Mouse (Mus musculus) limb, embryonic 15.5 days (tissue): ENCODE data around the gene Pld3. TPM values are rescaled to one million over a fixed set of nuclear protein-coding genes. Genes with fewer than 3 reads are reported as not detected.

Experiments
- ATAC-seq: fragments of 200-750 bp; cut with Nextera tagmentation; 2 replicates; pipeline ENCODE4 v1.8.0; 2017; ENCODE audit warnings: low read depth, moderate TSS enrichment; ENCODE audit not compliant: insufficient number of reproducible peaks, low FRiP score, low TSS enrichment
- H3K27ac ChIP-seq: fragments of 300-500 bp; sonication (generic); 2 replicates; pipeline ENCODE4 v1.5.1; 2015; ENCODE audit warnings: moderate library complexity, mild to moderate bottlenecking, inconsistent platforms
- H3K27me3 ChIP-seq: fragments of 300-500 bp; sonication (generic); 2 replicates; pipeline ENCODE4 v1.6.1; 2015; ENCODE audit warnings: inconsistent platforms
- H3K36me3 ChIP-seq: fragments of 300-500 bp; sonication (generic); 2 replicates; pipeline ENCODE4 v1.6.1; 2015; ENCODE audit warnings: inconsistent platforms
- H3K4me1 ChIP-seq: fragments of 300-500 bp; sonication (generic); 2 replicates; pipeline ENCODE4 v1.6.1; 2015; ENCODE audit warnings: inconsistent platforms
- H3K4me2 ChIP-seq: fragments of 300-500 bp; sonication (generic); 2 replicates; pipeline ENCODE4 v1.6.1; 2015; ENCODE audit warnings: mild to moderate bottlenecking, inconsistent platforms
- H3K4me3 ChIP-seq: fragments of 300-500 bp; sonication (generic); 2 replicates; pipeline ENCODE4 v1.5.1; 2015; ENCODE audit warnings: mild to moderate bottlenecking, inconsistent platforms
- H3K9ac ChIP-seq: fragments of 300-500 bp; sonication (generic); 2 replicates; pipeline ENCODE4 v1.6.1; 2015; ENCODE audit warnings: inconsistent platforms
- H3K9me3 ChIP-seq: fragments of 300-500 bp; sonication (generic); 2 replicates; pipeline ENCODE4 v1.6.1; 2016; ENCODE audit warnings: inconsistent platforms
- WGBS: fragments of 180-500 bp; shearing (Covaris S2); methylation state at CpG from one replicate; pipeline ENCODE4 v1.1.7; 2015; 5-methylcytosine and 5-hydroxymethylcytosine counted together
- polyA plus RNA-seq: library from polyadenylated mRNA; unstranded; fragments of >200 nt; fragmentation: Nextera tagmentation; extraction: Ambion mirVana; gene quantifications from 2 replicates; pipeline ENCODE4 v1.2.1, GENCODE M21; 2015

Pld3 gene
- polyA plus RNA-seq = 134 and 140 TPM in 2 replicates

DNA sequence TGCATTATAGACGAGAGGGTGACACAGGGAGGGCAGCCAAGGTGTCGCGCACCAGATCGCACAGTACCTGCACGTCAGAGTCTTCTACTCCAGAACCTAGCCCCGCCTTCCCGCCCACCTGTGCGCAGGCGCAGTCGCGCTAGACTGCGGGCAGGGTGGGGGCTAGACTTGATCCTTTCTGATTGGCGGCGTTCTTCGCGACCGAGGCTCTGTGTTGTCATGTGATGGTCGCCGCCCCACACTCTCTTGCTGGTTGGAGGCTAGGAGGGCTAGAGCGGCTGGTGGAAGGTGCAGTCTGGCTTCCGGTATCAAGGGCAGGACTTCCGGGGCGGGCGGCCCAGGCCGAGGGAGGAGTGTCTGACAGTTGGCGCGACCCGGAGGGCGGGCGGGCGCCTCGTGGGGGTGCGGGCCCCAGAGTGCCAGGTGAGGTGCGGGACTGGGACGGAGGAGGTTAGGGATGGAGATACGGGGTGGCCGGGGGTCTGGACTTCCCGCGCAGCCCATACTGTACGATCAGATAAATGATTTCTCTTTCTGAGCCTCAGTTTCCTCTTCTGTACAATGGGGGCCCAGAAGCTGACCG lies at the start of gene Pld3, which contains the start of gene 2310022A10Rik:
Gene Pld3 (minus strand): TSS at position 288 of the 583 bp plus-strand sequence.
Gene 2310022A10Rik (plus strand): TSS at position 303 of the 583 bp plus-strand sequence.
- H3K9me3 ChIP-seq = no peaks in the 10 kb centered on the region
- ATAC-seq = peak; percentile 99
- no peaks in the 10 kb centered on the region for H3K27me3 ChIP-seq
- H3K4me2 ChIP-seq = peak within 1 kb of the TSS; percentile 72
- H3K4me3 ChIP-seq = peak within 1 kb of the TSS; percentile 82
- WGBS = under 1% methylated on average over 41 of the region's 41 CpGs
- H3K4me1 ChIP-seq = peaks cover 17% of the 10 kb centered on the region
- H3K9ac ChIP-seq = peak within 1 kb of the TSS; percentile 68
- peaks cover 10% of the 10 kb centered on the region for H3K36me3 ChIP-seq
- no peak within 1 kb of the TSS; the same call in 1 of the 2 replicates for H3K27ac ChIP-seq

DNA sequence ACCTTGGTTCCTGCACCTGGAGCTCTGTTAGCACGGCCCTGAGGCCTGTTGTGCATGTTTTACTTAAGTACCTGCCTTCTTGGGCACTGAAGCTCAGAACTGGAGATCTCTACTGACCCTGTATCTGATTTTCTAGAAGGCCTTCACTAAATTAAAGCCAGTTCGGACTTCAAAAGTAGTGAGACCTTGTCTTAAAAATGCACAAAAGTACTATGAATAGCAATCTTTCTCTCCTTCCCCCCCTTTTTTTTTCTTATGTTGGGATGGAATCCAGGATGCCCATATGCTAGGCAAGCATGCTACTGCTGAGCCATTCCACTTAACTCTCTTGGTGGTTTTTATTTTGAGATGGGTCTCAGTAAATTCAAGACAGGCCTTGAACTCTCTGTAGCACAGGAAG lies 49.1 kb upstream of the Pld3 start:
- peaks cover 66% of the 10 kb centered on the region for H3K4me1 ChIP-seq
- no peak overlapping the region for H3K27ac ChIP-seq
- H3K4me2 ChIP-seq = no peak overlapping the region
- WGBS = 69% methylated on average over 2 of the region's 2 CpGs
- no peaks in the 10 kb centered on the region for H3K27me3 ChIP-seq
- H3K9ac ChIP-seq = no peak overlapping the region
- no peak for ATAC-seq
- no peaks in the 10 kb centered on the region for H3K9me3 ChIP-seq
- peaks cover 5% of the 10 kb centered on the region for H3K36me3 ChIP-seq
- H3K4me3 ChIP-seq = no peak overlapping the region

DNA sequence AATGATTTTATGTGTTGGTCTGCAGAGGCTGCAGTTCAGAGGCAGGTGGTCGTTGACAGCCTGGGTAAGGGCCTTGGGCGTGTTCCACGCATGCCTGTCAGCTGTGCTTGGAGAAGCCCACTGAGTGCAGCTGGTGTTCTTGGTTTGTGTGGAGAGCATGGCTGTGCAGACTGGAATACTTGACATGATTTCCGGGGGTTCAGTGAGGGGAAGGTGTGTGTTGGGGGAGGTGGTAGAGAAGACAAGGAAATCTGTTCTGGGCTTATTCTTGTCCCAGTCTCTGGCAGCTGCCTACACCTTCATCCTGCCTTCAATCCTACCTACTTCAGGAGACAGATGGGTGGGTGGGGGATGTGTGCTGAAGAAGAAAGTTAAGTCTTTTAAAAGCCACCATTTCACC lies 48.6 kb upstream of the Pld3 start:
- H3K4me3 ChIP-seq = no peak overlapping the region

DNA sequence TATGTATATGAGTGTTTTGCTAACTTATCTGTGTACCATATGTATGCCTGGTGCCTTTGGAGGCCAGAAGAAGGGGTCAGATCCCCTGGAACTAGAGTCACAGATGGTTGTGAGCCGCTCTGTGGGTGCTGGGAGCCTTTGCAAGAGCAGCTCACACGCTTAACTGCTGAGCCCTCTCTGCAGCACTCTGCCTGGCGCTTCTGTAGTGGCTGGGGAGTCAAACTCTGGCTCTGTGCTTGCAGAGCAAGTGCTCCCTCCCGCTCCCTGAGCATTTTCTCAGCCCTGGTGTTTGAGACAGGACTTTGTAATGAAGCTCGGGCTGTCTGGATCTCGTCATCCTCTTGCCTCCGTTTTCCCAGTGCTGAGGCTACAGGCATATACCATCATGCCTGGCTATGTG lies 45.0 kb upstream of the Pld3 start:
- Histone ChIP-seq H3K27ac (peak overlapping the region; percentile 90; the same call in 1 of the 2 replicates), H3K4me1 (peaks cover 65% of the 10 kb centered on the region), H3K9ac (no peak overlapping the region), H3K4me2 (no peak overlapping the region), H3K9me3 (no peaks in the 10 kb centered on the region), H3K4me3 (no peak overlapping the region), H3K27me3 (no peaks in the 10 kb centered on the region), H3K36me3 (peaks cover 10% of the 10 kb centered on the region; the same call in 1 of the 2 replicates)
- no peak for ATAC-seq
- 66% methylated on average over 7 of the region's 7 CpGs for WGBS

More for the DNA sequence above, 48.6 kb upstream of the Pld3 start:
- Histone ChIP-seq H3K4me1 (peaks cover 66% of the 10 kb centered on the region), H3K27ac (peak overlapping the region; percentile 51; the same call in 1 of the 2 replicates), H3K36me3 (peaks cover 5% of the 10 kb centered on the region), H3K9ac (no peak overlapping the region), H3K27me3 (no peaks in the 10 kb centered on the region), H3K4me2 (no peak overlapping the region), H3K9me3 (no peaks in the 10 kb centered on the region)
- 50% methylated on average over 4 of the region's 4 CpGs for WGBS
- ATAC-seq = no peak

DNA sequence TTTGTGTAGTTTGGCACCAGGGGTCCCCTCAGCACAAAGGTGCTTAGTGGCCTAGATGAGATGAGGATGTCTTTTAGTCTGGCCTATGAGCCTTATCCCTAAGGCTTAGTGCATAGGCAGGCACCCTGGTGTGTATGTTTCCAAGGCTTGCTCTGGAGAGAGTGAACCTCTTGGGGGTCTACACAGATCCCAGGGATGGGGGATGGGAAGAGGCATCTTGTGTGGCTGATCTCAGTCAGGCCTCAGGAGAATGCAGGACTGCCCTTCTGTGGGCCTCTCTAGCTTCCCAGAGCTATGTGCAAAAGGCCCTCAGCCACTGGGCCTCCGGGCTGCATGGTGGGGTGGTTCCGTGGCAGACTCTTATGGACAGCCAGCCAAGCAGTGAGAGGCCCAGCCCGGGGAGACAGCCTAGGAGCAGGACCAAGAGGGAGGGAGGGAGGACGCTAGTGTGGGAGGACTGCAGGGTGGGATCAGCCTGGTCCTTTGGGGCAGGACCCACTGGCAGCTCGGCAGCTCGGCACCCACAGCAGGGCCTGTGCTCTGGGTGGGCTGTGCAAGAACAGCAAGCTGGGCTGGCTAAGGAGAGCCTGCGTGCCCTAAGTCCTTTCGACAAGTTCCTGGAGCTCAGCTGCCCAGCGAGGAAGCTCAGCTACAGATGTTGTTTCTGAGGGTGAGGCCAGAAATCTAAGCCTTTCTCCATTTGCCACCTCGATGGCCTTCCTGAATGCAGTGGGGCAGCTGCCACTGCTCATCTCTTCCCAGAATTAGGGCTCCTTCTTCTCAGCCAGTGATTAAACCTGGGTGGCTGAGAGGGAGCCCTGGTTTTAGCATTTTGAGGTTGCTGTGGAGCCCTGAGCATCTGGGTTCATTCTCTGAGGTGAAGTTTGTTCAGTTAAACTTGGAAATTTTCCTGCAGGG lies 43.8 kb upstream of the Pld3 start:
- Histone ChIP-seq H3K27me3 (no peaks in the 10 kb centered on the region), H3K4me2 (peak overlapping the region; percentile 24), H3K36me3 (0 out of 2 replicates have a peak, but pooled peaks cover 8% of the 10 kb centered on the region), H3K9me3 (no peaks in the 10 kb centered on the region), H3K4me3 (peak overlapping the region; percentile 9; the same call in 1 of the 2 replicates), H3K4me1 (peaks cover 65% of the 10 kb centered on the region), H3K9ac (no peak overlapping the region), H3K27ac (peak overlapping the region; percentile 90)
- no peak for ATAC-seq
- 41% methylated on average over 10 of the region's 10 CpGs for WGBS

DNA sequence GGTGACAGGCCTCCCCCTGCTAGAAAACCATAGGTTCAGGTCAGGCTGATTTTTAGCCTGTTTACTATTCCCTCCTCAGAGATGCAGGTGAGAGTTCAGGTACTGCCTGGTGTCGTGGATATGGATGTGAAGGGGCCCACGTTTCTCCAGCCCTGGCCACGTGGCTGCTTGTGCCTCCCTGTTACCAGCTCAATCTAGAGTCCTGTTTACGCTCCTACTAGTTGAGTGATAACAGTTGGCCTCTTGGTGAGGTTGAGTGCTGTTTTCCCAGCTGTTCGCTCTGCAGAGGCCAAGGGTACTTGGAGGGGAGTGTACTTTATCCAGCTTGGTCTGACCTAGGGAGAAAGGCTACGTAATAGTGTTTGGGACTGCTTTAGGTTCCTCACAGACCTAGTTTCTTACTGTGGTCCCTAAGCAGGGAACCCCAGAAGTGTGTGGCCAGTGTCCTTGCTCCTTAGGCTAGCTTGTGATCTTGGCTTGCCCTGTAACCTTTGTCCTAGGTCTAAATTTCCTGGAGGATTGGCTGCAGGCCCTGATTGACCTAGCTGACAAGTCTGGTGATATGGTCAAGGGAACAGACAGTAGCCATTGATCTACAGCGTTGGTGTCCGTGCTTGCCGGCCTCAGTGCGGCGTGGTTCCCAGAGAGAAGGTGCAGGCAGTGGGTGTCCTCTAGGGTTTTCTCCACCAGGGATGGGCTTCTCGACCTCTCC lies 40.1 kb upstream of the Pld3 start:
- peak overlapping the region; percentile 99 for H3K27ac ChIP-seq
- peak overlapping the region; percentile 61 for H3K4me2 ChIP-seq
- H3K9ac ChIP-seq = peak overlapping the region; percentile 75; the same call in 1 of the 2 replicates
- 0 out of 2 replicates have a peak, but pooled peaks cover 8% of the 10 kb centered on the region for H3K36me3 ChIP-seq
- H3K4me3 ChIP-seq = peak overlapping the region; percentile 74
- 57% methylated on average over 12 of the region's 12 CpGs for WGBS
- H3K27me3 ChIP-seq = no peaks in the 10 kb centered on the region
- no peak for ATAC-seq
- peaks cover 44% of the 10 kb centered on the region for H3K4me1 ChIP-seq
- no peaks in the 10 kb centered on the region for H3K9me3 ChIP-seq

DNA sequence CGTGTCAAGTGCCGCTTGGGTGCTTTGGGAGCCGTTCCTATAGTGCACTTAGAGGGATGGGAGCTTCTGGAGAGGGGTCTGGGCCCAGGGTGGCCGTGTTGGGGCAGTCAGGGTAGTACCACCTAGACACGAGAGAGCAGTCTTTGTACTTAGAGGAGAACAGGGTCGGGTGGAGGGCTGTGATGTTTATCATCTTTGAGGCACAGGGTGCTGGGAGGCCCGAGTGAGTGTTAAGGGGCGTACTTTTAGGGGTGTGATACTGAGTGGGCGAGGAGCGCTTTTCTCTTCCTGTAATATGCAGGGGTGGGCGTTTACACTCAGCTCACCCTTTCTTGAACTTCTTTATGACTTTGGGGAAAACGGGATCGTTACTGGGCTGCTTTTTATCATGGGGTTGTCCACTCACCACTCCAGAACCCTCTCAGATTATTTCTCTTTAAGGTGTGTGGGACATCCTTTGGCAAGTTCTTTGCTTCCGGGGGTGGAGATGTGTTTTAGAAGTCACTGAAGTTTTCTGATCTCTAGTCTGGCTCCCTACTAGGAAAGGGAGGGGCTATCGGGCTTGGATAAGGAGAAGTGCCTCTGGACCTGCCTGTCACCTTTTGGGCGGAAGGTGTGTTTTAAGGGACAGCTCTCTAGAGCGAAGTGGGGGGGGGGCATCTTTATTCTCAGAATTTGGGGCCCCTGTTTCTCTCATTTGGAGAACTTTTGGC lies 39.4 kb upstream of the Pld3 start:
- no peaks in the 10 kb centered on the region for H3K27me3 ChIP-seq
- H3K4me3 ChIP-seq = peak overlapping the region; percentile 74
- 0 out of 2 replicates have a peak, but pooled peaks cover 8% of the 10 kb centered on the region for H3K36me3 ChIP-seq
- peak overlapping the region; percentile 99 for H3K27ac ChIP-seq
- peak; percentile 17 for ATAC-seq
- peaks cover 37% of the 10 kb centered on the region for H3K4me1 ChIP-seq
- WGBS = under 1% methylated on average over 17 of the region's 17 CpGs
- H3K9ac ChIP-seq = peak overlapping the region; percentile 75
- peak overlapping the region; percentile 61 for H3K4me2 ChIP-seq
- H3K9me3 ChIP-seq = no peaks in the 10 kb centered on the region

DNA sequence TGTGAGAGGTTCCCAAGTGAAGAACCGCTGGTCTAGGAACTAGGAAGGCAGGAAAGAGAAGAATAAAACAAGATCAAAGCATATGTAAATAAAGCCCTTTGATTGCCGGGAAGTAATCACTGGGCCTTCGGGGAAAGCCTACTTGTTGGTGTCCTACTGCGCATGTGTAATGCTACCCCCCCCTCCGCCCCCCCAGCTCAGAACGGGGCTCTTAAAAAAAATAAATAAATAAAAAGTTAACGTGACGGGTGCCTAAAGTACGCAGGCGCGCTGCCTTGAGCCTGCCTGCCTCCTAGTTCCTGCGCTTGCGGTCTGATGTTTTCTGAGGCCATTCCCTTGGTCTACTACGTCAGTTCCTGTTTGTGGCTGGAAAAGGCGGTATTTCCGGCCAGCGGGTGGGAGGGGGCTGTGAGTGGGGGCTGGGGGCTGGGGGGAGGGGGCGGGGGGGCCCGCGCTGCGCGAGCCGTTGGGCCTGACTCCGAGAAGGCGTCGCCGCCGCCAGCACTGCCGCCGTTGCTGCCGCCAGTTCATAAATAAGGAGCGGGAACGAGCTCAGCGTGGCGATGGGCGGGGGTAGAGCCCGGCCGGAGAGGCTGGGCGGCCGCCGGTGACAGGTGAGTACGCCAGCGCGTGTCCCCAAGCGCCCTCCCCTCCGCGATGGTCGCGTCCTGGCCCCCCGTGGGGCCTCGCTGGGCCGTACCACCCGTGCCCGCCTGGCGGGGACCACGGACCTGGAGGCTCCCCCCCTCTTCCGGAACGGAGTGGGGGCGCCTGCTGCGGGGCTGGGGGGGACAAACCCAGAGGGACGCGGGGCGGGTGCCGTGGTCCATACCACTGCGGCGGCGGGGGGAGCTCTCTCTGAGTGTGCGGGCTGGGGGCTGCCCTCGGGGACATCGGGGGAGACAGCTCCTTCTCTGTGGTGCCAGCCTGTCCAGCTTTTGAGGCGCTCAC lies 38.5 kb upstream of the Pld3 start, which contains the start of gene Akt2:
Gene Akt2 (plus strand): TSS at position 287 of the 951 bp plus-strand sequence.
- Histone ChIP-seq H3K4me3 (peak within 1 kb of the TSS; percentile 74), H3K27me3 (no peaks in the 10 kb centered on the region), H3K27ac (peak within 1 kb of the TSS; percentile 99), H3K9ac (peak within 1 kb of the TSS; percentile 75), H3K4me1 (peaks cover 29% of the 10 kb centered on the region), H3K36me3 (0 out of 2 replicates have a peak, but pooled peaks cover 8% of the 10 kb centered on the region), H3K9me3 (no peaks in the 10 kb centered on the region), H3K4me2 (peak within 1 kb of the TSS; percentile 61)
- ATAC-seq = peak; percentile 91
- WGBS = under 1% methylated on average over 60 of the region's 71 CpGs

DNA sequence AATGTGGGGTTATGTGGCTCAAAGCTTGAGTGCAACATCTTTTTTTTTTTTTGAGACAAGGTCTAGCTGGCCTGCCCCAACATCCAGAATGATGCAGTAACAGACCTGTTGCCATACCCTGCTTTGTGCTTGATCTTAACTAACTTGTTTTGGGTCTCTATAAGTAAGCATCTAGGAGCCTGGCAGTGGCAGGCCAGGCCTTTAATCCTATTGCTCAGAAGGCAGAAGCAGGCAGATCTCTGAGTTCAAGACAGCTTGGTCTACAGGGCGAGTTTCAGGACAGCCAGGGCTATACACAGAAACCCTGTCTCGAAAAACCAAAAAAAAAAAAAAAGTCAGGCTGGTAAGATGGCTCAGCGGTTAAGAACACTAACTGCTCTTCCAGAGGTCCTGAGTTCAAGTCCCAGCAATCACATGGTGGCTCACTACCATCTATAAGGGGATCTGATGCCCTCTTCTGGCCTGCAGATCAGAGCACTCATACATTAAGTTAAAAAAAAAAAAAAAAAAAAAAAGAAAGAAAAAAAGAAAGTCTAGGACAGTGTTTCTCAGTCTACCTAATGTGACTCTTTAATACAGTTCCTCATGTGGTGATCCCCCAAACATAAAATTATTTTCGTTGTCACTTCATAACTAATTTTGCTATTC lies 37.7 kb upstream of the Pld3 start:
- Histone ChIP-seq H3K4me1 (peaks cover 21% of the 10 kb centered on the region), H3K9ac (0 out of 2 replicates have a peak overlapping the region, but pooled peaks have one; percentile 35), H3K4me2 (peak overlapping the region; percentile 45), H3K27me3 (no peaks in the 10 kb centered on the region), H3K27ac (peak overlapping the region; percentile 99), H3K4me3 (peak overlapping the region; percentile 74), H3K36me3 (0 out of 2 replicates have a peak, but pooled peaks cover 8% of the 10 kb centered on the region), H3K9me3 (no peaks in the 10 kb centered on the region)
- ATAC-seq = no peak
- WGBS = 52% methylated on average over 4 of the region's 4 CpGs

DNA sequence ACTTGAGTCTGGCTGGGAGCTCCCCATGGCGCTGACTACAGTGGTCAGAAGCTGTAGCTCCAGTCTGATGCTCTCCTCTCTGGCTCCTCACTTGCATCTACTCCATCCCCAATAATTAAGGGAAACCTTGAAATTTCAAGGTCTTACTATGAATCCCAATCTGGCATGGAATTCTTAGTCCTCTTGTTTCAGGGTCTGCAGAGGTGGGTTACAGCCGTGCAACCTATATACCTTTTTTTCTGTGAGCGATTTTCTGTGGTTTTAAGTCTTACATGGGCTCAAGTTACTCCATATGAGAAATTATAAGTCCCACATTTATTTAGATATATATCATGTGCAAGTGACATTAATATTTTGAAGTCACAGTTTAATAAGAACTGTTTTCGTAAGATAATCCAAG lies 37.1 kb upstream of the Pld3 start:
- WGBS = 89% methylated on average over 4 of the region's 4 CpGs
- no peak overlapping the region for H3K27ac ChIP-seq
- peaks cover 20% of the 10 kb centered on the region for H3K4me1 ChIP-seq
- no peak overlapping the region for H3K9ac ChIP-seq
- H3K36me3 ChIP-seq = peaks cover 9% of the 10 kb centered on the region; the same call in 1 of the 2 replicates
- no peak overlapping the region for H3K4me3 ChIP-seq
- H3K4me2 ChIP-seq = no peak overlapping the region
- no peak for ATAC-seq
- H3K9me3 ChIP-seq = no peaks in the 10 kb centered on the region
- no peaks in the 10 kb centered on the region for H3K27me3 ChIP-seq
